Mouse (Mus musculus) testis, postnatal 14 days (tissue): ENCODE measurements around the gene Phf2.

Source experiments
- DNase-seq: peaks from one replicate; pipeline ENCODE4 v3.0.0; 2021; ENCODE audit warnings: low spot score

Phf2 gene

GRCm38 (mm10) chr13:48802181-48802580 lies 68.7 kb downstream of the Phf2 start:
- peak; percentile 24 for DNase-seq

- DNase-seq, result peak; percentile 38
These were observed 69.9 kb downstream of the Phf2 start for GRCm38 (mm10) chr13:48800850-48801546.

GRCm38 (mm10) chr13:48798256-48798771 lies 72.6 kb downstream of the Phf2 start:
- DNase-seq, result peak; percentile 51

- DNase-seq, result no peak
These were observed 74.0 kb downstream of the Phf2 start for GRCm38 (mm10) chr13:48796906-48797305.

- DNase-seq, result no peak
These were observed 75.2 kb downstream of the Phf2 start for GRCm38 (mm10) chr13:48795711-48796110.

- DNase-seq, result no peak
These were observed 86.2 kb downstream of the Phf2 start for GRCm38 (mm10) chr13:48784594-48785298.

- DNase-seq, result no peak
These were observed 86.8 kb downstream of the Phf2 start for GRCm38 (mm10) chr13:48784151-48784550.

- DNase-seq, result peak; percentile 59
These were observed 87.9 kb downstream of the Phf2 start for GRCm38 (mm10) chr13:48782727-48783725.

- DNase-seq, result no peak
These were observed 90.4 kb downstream of the Phf2 start for GRCm38 (mm10) chr13:48780345-48781010.

- no peak for DNase-seq
These were observed 91.2 kb downstream of the Phf2 start for GRCm38 (mm10) chr13:48779592-48780344.

- DNase-seq, result no peak
These were observed 92.8 kb downstream of the Phf2 start for GRCm38 (mm10) chr13:48778138-48778537.

- no peak for DNase-seq
These were observed 96.4 kb downstream of the Phf2 start for GRCm38 (mm10) chr13:48774506-48774905.

- DNase-seq, result no peak
These were observed 102.8 kb downstream of the Phf2 start for GRCm38 (mm10) chr13:48768109-48768508.

GRCm38 (mm10) chr13:48763701-48764245 lies 107.1 kb downstream of the Phf2 start:
- DNase-seq, result no peak

- DNase-seq, result no peak
These were observed 110.0 kb downstream of the Phf2 start for GRCm38 (mm10) chr13:48760855-48761436.

- DNase-seq, result no peak
These were observed 114.2 kb downstream of the Phf2 start for GRCm38 (mm10) chr13:48756769-48757168.
